Mouse (Mus musculus) G1E (cell line): ENCODE measurements around the gene Ap2m1. TPM values are rescaled to one million over a fixed set of nuclear protein-coding genes. Genes with fewer than 3 reads are reported as not detected.

Experiments
- ATAC-seq: 2 replicates; pipeline ENCODE4 v1.8.0; 2016; ENCODE audit warnings: mild to moderate bottlenecking; ENCODE audit not compliant: insufficient number of reproducible peaks, poor library complexity, low FRiP score, severe bottlenecking; ENCODE audit errors: extremely low read depth
- DNase-seq: peaks from one replicate; pipeline ENCODE4 v3.0.0; 2012; ENCODE audit warnings: low spot score
- H3K27me3 ChIP-seq: 2 replicates; pipeline ENCODE4 v1.6.1; 2012; ENCODE audit warnings: mild to moderate bottlenecking, low read length, inconsistent platforms; ENCODE audit not compliant: insufficient read depth
- H3K36me3 ChIP-seq: replicated peaks from 2 replicates; pipeline ENCODE3; 2012; ENCODE audit warnings: mild to moderate bottlenecking, inconsistent platforms
- H3K4me1 ChIP-seq: 2 replicates; pipeline ENCODE4 v1.6.1; 2012; ENCODE audit warnings: low read depth, low read length, inconsistent platforms, mixed read lengths; ENCODE audit not compliant: insufficient read depth
- H3K4me3 ChIP-seq: 2 replicates; pipeline ENCODE4 v1.5.1; 2012; ENCODE audit warnings: low read depth, mild to moderate bottlenecking, inconsistent platforms, low read length, moderate library complexity, mixed read lengths
- H3K9me3 ChIP-seq: replicated peaks from 2 replicates; pipeline ENCODE4 v1.6.1; 2012; ENCODE audit warnings: inconsistent platforms
- CTCF ChIP-seq: IDR thresholded peaks from 2 replicates; pipeline ENCODE4 v1.5.1; 2012; ENCODE audit warnings: low read depth, low read length, inconsistent platforms, mixed read lengths
- GATA1 ChIP-seq: IDR thresholded peaks from 2 replicates; pipeline ENCODE4 v1.6.1; 2012; ENCODE audit warnings: borderline replicate concordance, low read length, inconsistent platforms, mixed read lengths
- GATA2 ChIP-seq: IDR thresholded peaks from 2 replicates; pipeline ENCODE4 v1.6.1; 2012; ENCODE audit warnings: low read depth, low read length, inconsistent platforms, borderline replicate concordance
- POLR2AphosphoS5 ChIP-seq: IDR thresholded peaks from 2 replicates; pipeline ENCODE4 v1.6.1; 2012; ENCODE audit warnings: low read depth, low read length, inconsistent platforms; ENCODE audit not compliant: insufficient replicate concordance
- TAL1 ChIP-seq: conservative IDR thresholded peaks from 2 replicates; pipeline ENCODE4 v1.6.1; 2012; ENCODE audit warnings: low read depth, low read length, inconsistent platforms, mixed read lengths
- polyA plus RNA-seq: library from polyadenylated mRNA; stranded (reverse); fragments of >175 nt; gene quantifications from 2 replicates; pipeline ENCODE4 v1.2.3, GENCODE M21; 2012
- total RNA-seq, 2 experiments: library from RNA; stranded (forward) in 1 of 2; stranded (reverse) in 1 of 2; fragments of 200-1000 nt in 1 of 2; fragments of >200 nt in 1 of 2; fragmentation: Nextera tagmentation in 1 of 2; gene quantifications; 2 replicates each; pipeline ENCODE4 v1.2.3; 2014 to 2017

Ap2m1 gene
- total and polyA plus RNA-seq, 3 experiments, result 73.4 to 342 (median 186) TPM

DNA sequence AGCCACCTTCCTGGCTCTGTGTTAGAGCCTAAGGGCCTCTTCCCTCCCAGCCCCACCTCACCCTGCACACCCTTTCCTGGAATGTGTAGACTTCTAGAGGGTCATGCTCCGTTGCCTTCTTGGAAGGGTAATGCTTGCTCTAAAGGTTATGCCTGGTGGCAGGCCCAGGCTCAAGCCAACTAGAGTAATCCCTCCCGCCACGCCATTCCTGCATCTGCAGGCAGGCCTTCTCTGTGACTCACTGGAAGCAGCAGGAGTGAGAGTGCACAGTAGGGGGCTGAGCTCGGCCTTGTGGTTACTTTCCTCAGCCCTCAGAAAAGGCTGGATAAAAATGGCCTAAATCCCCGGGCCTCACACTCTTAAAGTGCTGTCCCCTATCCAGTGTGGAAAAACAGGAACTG lies 1.8 kb downstream of the Ap2m1 start:
- Histone ChIP-seq H3K36me3 (peaks cover 66% of the 10 kb centered on the region), H3K27me3 (no peaks in the 10 kb centered on the region), H3K4me1 (peaks cover 48% of the 10 kb centered on the region), H3K9me3 (no peaks in the 10 kb centered on the region), H3K4me3 (peak overlapping the region; percentile 83)
- TF ChIP-seq GATA2 (no peak), CTCF (no peak), GATA1 (no peak), POLR2AphosphoS5 (no peak), TAL1 (no peak)
- DNase-seq (no peak), ATAC-seq (no peak)

DNA sequence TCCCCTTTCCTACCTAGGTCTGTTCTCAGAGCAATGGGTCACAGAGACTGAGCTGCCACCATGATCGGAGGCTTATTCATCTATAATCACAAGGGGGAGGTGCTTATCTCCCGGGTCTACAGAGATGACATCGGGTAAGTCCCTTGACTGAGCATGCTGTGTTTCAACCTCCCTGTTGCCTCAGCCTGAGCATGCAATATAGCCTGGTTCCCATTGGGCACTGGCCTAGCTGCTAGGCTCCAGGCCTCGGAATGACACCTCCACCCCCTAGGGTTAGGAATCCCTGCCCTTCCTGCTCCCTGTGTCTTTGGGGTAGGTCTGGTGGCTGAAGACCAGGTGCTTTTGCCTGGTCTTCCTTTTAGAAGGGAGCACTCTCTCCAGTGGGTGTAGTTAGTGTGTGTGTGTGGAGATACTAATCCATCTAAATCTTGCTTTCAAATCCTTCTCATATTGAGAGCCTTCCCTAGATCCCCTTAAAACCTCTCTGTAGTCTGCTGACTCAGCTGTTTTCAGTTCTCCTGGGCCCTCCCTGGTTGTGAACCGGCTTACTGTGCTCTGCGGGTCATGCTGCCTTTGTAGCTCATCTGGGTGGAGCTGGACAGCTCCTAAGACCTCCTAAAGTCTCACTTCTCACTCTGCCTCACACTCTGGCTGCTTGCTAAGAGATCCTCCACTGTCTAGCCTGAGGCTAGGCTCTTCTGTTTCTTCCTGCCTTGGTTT lies 2.5 kb downstream of the Ap2m1 start:
- Histone ChIP-seq H3K4me3 (peak overlapping the region; percentile 83; the same call in 1 of the 2 replicates), H3K4me1 (peaks cover 50% of the 10 kb centered on the region), H3K36me3 (peaks cover 68% of the 10 kb centered on the region), H3K27me3 (no peaks in the 10 kb centered on the region), H3K9me3 (no peaks in the 10 kb centered on the region)
- DNase-seq (no peak), ATAC-seq (no peak)
- TF ChIP-seq GATA2 (no peak), CTCF (no peak), POLR2AphosphoS5 (no peak), GATA1 (no peak), TAL1 (no peak)

DNA sequence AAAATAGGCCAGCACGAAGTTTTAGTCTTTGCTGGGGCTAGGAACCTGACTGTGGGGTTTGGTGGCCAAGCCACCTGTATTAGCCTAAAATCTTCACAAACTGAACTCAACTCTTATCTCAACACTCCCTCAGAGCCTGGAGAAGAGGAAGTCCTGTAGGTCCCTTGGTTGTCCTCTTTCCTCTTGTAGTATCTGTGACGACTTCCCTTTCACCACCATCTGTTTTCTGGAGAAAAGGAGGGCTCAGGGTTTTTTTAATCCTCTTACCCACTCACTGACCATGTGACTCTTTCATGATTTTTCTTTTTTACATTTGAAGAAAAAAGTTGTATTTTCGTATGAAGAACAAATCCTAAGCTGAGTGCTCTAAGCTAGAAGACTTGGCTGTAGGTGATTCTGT lies 4.4 kb downstream of the Ap2m1 start:
- ATAC-seq, result no peak
- DNase-seq, result peak; percentile 25
- TF ChIP-seq TAL1 (no peak), GATA1 (no peak), GATA2 (no peak), POLR2AphosphoS5 (no peak), CTCF (no peak)
- Histone ChIP-seq H3K4me3 (no peak overlapping the region), H3K36me3 (peaks cover 72% of the 10 kb centered on the region), H3K4me1 (peaks cover 48% of the 10 kb centered on the region), H3K27me3 (no peaks in the 10 kb centered on the region), H3K9me3 (no peaks in the 10 kb centered on the region)

- Histone ChIP-seq H3K9me3 (no peaks in the 10 kb centered on the region), H3K4me1 (peaks cover 47% of the 10 kb centered on the region), H3K27me3 (no peaks in the 10 kb centered on the region), H3K4me3 (no peak overlapping the region), H3K36me3 (peaks cover 80% of the 10 kb centered on the region)
- DNase-seq (no peak), ATAC-seq (peak; percentile 69)
- TF ChIP-seq GATA2 (no peak), GATA1 (no peak), CTCF (no peak), TAL1 (no peak), POLR2AphosphoS5 (no peak)
Observed at GRCm38 (mm10) chr16:20540438-20540837, 5.2 kb downstream of the Ap2m1 start.

GRCm38 (mm10) chr16:20545696-20546095 lies 10.4 kb downstream of the Ap2m1 start:
- ATAC-seq (no peak), DNase-seq (no peak)
- Histone ChIP-seq H3K4me1 (peaks cover 47% of the 10 kb centered on the region), H3K36me3 (peaks cover 68% of the 10 kb centered on the region), H3K27me3 (no peaks in the 10 kb centered on the region), H3K4me3 (no peak overlapping the region), H3K9me3 (no peaks in the 10 kb centered on the region)
- TF ChIP-seq CTCF (no peak), POLR2AphosphoS5 (no peak), GATA2 (no peak)

GRCm38 (mm10) chr16:20547423-20547822 lies 12.1 kb downstream of the Ap2m1 start:
- peaks cover 50% of the 10 kb centered on the region for H3K4me1 ChIP-seq
- H3K9me3 ChIP-seq, result no peaks in the 10 kb centered on the region
- H3K36me3 ChIP-seq, result peaks cover 67% of the 10 kb centered on the region
- ATAC-seq (no peak), DNase-seq (no peak)
- H3K4me3 ChIP-seq, result peak overlapping the region; percentile 82; the same call in 1 of the 2 replicates
- TF ChIP-seq GATA2 (no peak), GATA1 (no peak), POLR2AphosphoS5 (no peak), CTCF (no peak), TAL1 (no peak)
- no peaks in the 10 kb centered on the region for H3K27me3 ChIP-seq
